Mouse (Mus musculus): ENCODE measurements around the gene Dusp10. TPM values are rescaled to one million over a fixed set of nuclear protein-coding genes. Genes with fewer than 3 reads are reported as not detected.

Gene Dusp10
- total RNA-seq, 2 experiments from 2014 or later, result 4.3 to 7.5 TPM

DNA sequence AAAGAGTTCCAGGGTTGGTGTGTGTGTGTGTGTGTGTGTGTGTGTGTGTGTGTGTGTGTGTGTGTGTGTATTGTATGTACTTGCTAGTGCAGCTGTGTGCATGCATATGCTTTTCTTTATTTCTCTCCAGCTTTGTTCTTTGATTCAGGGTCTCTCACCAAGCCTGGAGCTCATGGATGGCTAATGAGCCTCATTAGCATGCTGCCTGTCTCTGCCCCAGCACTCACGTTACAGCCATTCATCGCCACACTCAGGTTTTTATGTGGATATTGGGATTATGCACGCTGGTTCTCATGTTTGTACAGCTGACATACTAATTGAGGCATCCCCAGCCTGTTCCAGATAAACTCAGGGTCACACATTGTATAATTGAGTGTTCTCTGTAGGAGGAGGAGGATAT is 81.8 kb downstream of the Dusp10 start:
- ATAC-seq (ENCODE audit: poor library complexity, severe bottlenecking), result no peak

DNA sequence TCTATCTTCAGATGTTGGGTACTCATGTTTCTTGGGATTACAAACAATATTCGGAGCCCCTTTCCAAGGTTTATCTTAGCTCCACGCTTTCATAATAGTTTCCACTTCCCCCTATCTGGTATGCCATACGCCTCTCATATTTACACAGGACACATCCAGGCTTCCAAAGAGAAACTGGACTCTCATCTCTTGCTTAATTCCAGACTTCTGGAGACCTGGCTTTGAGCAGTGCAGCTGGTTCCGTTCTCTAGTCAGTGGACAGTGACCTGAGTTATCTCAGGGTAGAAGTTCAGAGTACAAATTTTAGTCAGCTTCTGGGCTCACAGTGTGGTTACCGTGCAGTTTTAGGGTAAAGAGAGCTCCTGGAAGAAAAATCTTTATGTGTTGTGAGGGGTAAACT is 87.3 kb downstream of the Dusp10 start:
- ATAC-seq (ENCODE audit: poor library complexity, severe bottlenecking), result no peak

DNA sequence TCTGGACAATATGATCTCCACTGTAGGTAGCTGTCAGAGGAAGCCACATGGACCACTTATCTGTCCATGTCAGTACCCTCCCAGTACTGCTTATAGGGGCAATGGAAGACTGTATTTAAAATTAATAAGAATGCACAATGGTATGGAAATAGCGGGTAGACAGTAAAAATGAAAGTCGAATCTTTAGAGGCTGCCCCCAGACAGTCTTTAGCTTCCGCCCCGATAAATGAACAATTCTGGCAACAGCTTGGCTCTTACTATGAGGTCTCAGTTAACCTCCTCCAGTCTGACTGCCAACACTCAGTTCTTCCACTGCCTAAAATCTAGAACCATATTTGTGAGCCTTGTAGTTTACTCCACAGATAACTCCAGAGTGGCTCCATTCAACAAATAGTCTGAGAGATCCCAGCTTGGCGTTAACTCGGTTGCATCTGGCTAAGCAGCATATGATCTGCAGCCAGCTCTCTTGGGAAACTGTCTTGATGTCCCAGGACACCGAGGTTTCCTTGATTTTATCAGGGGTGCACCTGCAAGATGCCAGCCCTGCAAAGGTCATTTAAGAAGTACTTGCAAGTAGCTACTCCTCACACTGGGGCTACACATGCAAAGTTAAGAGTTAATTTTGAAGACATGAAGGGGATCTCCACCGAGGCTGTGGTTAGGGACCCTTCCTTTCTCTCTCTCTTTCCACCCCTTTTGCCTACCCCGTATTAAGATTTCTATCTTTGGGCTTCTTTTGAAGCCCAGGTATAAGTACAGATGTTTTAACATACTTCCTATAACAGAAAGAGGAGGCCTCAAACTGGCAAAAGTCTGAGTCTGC is 88.0 kb downstream of the Dusp10 start:
- ATAC-seq (ENCODE audit: poor library complexity, severe bottlenecking), result no peak

DNA sequence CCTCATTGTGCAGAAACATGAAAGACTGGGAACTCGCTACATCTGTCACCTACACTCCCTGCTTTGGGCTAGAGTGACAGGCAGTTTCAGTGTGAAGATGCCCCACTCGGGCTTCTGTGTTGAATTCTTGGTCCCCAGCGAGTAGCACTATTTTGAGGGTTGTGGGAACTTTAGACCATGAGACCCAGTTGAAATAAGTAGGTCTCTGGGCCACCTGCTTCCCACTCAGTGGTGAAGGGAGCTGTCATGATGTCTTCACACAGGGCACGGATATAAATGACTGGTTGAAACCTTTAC is 88.6 kb downstream of the Dusp10 start:
- no peak for ATAC-seq (ENCODE audit: poor library complexity, severe bottlenecking)

DNA sequence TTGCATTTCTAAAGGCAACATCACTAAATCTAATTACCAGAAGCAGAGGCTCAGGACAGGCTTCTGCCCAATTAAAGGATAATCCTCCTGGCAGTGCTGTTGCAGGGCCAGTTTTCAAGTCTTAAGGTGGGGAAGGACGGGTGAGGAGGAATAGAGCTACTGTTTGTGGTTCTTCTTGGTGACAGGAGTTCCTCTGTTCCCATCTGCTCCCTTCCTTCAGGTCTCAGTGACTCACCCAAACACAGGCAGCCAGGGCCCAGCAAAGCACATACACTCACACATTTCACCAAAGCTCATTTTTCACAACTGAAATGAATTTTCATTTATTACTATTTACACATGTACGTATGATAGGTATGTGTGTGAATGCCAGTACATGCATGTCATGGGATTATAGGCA is 93.7 kb downstream of the Dusp10 start:
- no peak for ATAC-seq (ENCODE audit: poor library complexity, severe bottlenecking)

DNA sequence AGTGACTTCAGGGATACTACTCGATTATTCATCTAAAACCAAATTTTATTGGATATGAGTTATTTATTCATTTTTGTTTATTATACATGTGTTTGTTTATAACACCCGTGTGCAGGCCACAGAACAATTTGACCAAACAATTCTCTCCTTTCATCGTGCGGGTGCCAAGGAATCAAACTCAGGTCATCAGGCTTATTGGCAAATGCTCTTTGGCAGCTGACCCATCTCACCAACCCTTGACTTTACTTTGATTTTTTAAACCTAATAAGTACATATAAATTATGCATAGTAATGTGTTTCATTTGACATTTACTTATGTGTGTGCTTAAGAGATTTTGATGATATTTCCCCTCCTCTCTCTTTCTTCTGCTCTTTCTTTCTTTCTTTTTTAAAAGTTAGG is 94.3 kb downstream of the Dusp10 start:
- no peak for ATAC-seq (ENCODE audit: poor library complexity, severe bottlenecking)

DNA sequence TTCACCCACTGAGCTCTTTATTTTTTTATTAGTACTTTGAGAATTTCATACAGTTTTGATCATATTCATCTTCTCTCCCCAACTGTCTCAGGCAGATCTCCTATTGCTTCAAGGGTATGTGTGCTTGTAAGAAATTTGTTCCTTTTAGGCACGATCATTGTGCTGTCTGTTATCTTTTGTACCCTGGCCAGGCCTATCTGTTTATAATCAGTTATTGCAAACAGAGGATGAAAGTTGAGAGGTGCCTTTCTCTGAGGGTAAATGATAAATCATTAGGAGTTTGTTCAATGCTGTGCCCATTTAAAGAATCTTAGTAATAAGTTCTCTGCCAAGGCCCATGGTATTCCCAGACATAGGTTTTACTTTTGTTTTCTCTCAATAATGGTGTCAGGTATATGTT is 95.2 kb downstream of the Dusp10 start:
- no peak for ATAC-seq (ENCODE audit: poor library complexity, severe bottlenecking)

DNA sequence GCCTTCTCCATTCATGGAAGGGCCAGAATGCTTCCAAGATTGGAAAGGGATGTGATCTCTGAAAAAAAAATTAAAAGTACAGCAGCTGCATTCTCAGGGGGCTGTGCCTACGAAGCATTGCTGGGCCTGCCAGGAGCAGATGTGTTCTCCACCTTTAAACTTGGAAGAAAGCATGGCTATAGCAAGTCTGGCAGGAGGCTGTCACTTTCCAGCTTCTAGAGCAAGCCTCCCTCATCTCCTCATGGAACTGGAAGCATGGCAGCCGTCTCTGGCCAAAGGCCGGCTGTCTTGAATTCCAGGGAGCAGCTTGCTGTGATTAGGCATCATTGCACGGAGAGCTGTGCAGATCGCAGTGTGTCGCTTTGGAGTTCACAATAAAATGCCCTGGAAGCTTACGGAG is 104.5 kb downstream of the Dusp10 start:
- no peak for ATAC-seq (ENCODE audit: poor library complexity, severe bottlenecking)

DNA sequence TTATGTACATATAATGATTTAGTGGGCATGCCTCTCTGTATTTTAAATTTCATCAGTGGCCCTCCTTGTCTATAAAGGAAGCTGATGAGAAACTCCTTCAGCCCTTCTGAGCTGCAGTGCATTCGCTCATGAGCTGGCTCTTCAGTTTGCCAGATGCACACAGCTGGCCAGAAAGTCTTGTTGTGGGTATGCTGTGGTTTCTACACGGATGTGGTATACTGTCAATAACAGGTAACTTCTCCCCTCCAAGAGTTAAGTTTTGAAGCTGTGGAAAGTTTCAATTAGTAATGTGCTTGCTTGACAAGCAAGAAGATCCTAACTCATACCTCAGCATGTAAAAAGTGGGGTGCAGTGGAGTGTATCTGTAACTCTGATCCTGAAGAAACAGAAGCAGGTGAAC is 104.9 kb downstream of the Dusp10 start:
- peak; percentile 45; the same call in 1 of the 2 replicates for ATAC-seq (ENCODE audit: poor library complexity, severe bottlenecking)

DNA sequence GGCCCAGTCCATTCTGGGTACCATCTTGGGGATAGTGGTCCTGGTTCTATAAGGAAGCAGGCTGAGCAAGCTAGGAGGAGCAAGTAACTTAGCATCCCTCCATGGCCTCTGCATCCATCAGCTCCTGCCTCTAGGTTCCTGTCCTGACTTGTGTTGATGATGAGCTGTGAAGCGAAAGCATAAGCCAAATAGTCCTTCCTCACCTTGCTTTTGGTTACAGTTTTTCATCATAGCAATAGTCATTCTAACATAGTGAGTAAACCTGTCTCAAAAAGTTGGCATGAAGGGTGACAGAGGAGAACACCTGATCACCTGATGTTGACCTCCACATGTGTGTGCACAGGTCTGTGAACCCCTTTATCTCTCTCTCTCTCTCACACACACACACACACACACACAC is 105.5 kb downstream of the Dusp10 start:
- ATAC-seq (ENCODE audit: poor library complexity, severe bottlenecking), result no peak

Other genes with a start within 250 kb of the Dusp10 start
- 0.98 and 2.9 TPM in 2 replicates for gene 1700056E22Rik, start 21.0 kb downstream of the Dusp10 start, total RNA-seq (2015)
- 3.0 and 4.6 TPM in 2 replicates for gene 1700056E22Rik, start 21.0 kb downstream of the Dusp10 start, total RNA-seq (2017)